Mouse (Mus musculus): ENCODE measurements around the gene Ddb2.

DNA sequence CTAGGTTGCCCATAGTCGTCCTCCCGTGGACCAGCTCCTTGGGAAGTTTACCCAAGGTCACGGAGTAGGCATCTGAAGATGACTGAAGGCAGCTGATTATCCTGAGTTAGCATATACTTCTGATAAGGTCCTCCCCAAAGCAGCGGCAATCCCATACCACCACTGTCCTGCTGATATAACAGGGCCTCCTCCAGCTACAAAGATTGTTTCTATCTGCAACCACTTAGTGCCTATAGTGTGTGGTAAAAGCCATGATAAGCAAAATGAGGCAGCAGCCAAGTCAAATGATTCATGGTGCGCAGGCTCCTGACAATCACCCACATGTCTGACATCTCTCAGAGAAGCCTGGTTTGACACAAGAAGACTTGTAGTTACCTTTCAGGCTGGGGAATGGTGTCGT lies 71.8 kb downstream of the Ddb2 start:
- TF ChIP-seq CTCF (IDR thresholded peaks at IDR 0.05; ENCODE audit: insufficient read depth, low read length) (no peak), POLR2A (IDR thresholded peaks at IDR 0.05; ENCODE audit: borderline replicate concordance, extremely low read depth, low read depth, low read length) (no peak)

Data from lung, adult 2 months (tissue).